Mouse (Mus musculus) adrenal gland, postnatal 14 days (tissue): ENCODE data around the gene Sh3d21. TPM values are rescaled to one million over a fixed set of nuclear protein-coding genes. Genes with fewer than 3 reads are reported as not detected.
A peak's percentile ranks its signal among the peaks of the same experiment; 100 is the strongest.

Source experiments
- DNase-seq: peaks from one replicate; pipeline ENCODE4 v3.0.0; 2021; ENCODE audit warnings: mixed read lengths
- total RNA-seq: library from RNA; stranded (reverse); gene quantifications from 2 replicates; pipeline ENCODE4 v1.2.3, GENCODE M21; 2021

Gene Sh3d21
- total RNA-seq, 1 experiment from 2014 or later: 3.7 TPM

DNA sequence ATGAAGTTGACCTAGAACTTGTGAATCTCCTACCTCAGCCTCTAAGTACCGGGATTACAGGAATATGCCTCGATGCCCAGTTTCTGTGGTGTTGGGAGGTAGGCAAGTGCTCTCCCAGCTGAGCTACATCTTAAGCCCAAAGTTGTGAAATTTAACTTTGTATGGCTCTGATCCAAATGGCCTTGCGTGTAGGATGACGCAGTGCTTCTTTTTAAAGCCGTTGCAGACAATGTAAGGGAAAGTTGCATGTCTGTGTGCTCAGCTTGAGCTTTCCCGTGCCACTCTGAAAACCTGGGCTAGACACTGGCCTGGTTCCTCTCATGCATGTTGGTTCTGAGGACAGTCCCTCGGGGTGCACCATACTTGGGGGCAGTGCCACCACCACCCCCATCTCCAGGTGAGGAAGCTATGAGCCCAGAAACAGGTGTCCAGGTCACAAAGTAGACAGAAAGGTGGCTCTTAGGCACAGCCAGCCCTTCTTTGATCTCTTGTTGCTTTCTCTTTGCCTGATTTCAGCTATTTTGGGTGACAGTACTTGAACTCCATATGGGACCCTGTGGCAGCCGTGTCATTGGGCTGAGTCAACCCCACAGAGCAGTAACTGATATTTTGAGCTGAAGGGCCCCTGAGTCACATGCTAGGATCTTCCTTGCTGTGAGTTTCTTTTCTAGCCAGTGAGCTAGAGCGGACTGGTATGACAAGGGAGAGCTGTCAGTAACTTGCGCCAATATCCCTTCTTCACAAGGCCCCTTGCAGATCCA lies 53.5 kb downstream of the Sh3d21 start:
- peak; percentile 53 for DNase-seq

DNA sequence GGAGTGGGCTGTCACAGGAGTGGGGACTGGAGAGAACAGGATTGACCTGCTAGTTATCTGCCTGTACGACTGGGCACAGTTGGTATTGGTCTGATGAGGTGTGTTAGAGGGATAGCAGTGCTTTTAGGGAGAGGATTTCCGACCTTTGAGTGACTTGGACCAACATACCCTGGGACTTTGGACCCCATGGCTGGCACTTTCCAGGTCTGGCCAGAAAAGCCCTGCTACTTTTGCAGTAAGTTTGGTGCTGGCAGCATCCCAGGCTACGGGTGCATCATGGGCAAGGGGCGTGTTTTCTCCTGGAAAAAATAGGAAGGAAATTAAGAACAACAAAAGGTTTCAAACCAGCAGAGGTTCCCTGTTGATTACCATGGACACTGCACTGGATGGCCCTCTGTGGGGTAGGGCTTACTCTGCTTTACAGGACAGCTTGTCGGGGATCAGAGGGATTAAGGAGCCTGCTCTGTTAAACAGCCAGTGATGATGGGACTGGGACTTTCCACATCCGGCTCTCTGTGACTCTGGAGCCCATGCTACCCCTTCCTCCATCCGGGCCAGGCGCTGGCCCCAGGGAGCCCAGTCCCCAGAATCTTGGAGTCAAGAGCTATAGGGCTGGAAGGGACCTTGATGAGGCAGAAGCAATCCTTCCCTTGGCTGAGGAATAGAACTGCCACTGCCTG lies 55.1 kb downstream of the Sh3d21 start:
- DNase-seq: peak; percentile 66

DNA sequence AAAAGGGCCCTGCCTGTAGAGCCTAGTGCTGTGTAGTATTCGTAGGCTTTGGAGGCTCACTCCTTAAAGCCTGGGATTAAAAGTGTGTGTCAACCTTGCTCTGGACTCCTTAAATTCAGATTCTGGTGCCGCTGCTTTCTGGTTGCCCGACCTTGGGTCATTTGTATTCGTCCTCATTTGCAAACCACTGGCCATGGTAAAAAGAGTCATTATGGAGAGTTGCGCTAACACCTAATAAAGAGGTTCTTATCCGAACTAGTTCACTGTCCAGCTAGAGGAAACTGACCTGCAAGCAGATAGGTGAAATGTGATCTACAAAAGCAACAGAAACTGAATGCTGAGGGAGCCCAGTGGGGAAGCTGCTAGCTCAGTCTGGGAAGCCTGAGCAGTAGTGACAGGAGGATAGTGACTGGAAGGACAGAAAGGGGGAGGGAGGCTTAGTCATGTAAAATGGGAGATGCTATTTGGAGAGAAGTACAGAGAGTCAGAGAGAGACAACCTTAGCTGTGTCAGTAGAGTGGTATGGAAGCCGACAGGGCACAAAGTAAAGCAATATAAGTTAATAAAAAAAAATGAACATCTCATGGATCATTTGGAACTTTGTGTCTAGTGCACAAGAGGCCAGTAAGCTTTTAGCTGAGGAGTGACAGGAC lies 58.0 kb downstream of the Sh3d21 start:
- no peak for DNase-seq

- peak; percentile 57 for DNase-seq
Measured at GRCm38 (mm10) chr4:126104261-126105075, 58.8 kb downstream of the Sh3d21 start.

GRCm38 (mm10) chr4:126103590-126104068 lies 59.7 kb downstream of the Sh3d21 start, which contains the start of gene Stk40:
Stk40 (plus strand) TSS chr4:126103957.
- DNase-seq: peak; percentile 98

DNA sequence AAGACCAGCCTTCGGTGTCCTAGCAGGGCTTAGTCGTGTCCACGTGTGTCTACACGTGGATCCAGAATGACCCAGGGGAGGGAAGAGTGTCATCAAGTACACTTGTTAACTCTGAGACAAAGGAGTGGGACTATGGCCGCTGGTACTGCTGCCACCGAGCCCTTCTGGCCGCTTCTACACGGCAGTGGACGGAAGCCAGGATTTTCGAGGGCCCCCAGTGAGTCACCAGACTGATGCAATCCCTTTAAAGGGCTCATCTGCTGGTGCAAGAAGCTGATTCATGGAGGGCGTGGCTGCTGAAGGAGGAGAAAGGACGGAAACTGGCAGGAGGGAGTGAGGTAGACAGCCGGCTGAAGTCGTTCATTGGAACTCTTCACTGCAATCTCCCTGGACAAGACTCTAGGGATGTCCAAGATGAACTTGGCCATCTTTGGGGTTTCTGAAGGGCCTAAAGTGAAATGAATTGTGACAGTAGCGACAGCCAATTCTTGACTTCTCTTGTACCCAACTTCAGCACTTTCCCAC lies 60.2 kb downstream of the Sh3d21 start:
- DNase-seq: peak; percentile 97

DNA sequence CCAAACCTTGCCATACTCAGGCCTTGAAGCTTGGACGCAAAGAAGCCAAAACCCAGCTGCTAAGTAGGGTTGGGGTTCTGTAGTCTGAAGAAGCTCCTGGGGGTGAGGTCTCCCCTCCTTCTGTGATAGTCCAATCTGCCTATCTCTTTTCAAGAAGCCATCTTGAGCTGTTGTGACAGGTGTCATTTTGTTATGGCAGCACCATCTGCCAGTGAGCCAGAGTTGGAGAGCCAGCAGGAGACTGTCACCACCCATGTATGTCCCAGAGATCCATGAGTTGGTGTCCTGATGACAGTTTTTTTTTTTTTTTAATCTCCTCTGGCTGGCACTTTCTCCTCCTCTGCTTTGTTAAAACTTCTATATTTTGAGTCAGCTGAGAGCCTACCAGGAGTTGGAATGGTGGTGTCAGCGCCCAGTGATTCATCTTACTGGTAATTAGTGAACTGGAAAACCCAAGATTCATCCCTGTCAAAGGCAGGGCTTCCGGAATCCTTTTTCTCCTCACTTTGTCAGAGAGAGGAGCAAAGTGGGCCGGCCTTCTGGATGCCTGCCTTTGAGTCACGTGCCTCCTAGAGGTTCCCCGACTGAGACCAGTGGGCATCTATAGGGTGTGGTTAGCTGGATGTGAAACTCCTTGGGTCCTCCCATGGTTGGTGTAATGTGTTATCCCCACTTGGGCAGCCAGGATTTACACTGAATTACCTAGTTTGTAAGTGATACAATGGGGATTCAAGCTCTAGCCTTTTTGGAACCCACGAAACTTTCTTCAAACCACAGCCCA lies 61.0 kb downstream of the Sh3d21 start:
- peak; percentile 28 for DNase-seq

- no peak for DNase-seq
Measured at GRCm38 (mm10) chr4:126100764-126101163, 62.5 kb downstream of the Sh3d21 start.

Other genes starting within 250 kb of the Sh3d21 start
- 1.3 and 2.1 TPM in 2 replicates for gene Csf3r, start 138.9 kb downstream of the Sh3d21 start, total RNA-seq
- gene Mrps15, start 116.6 kb downstream of the Sh3d21 start, total RNA-seq: 77.6 and 79.9 TPM in 2 replicates
- gene Oscp1, start 104.9 kb downstream of the Sh3d21 start, total RNA-seq: 5.2 and 5.8 TPM in 2 replicates
- gene Lsm10, start 66.9 kb downstream of the Sh3d21 start, total RNA-seq: 17.9 and 20.6 TPM in 2 replicates
- gene Stk40, start 59.5 kb downstream of the Sh3d21 start, total RNA-seq: 39.2 and 48.2 TPM in 2 replicates
- gene Eva1b, start 15.7 kb downstream of the Sh3d21 start, total RNA-seq: 27.6 and 32.3 TPM in 2 replicates
- 190 and 212 TPM in 2 replicates for gene Thrap3, start 39.3 kb upstream of the Sh3d21 start, total RNA-seq
- 53.4 and 67.3 TPM in 2 replicates for gene Map7d1, start 92.9 kb upstream of the Sh3d21 start, total RNA-seq
- 70.8 and 75.6 TPM in 2 replicates for gene Trappc3, start 98.8 kb upstream of the Sh3d21 start, total RNA-seq
- 2.9 and 3.1 TPM in 2 replicates for gene Col8a2, start 123.3 kb upstream of the Sh3d21 start, total RNA-seq
- gene Adprhl2, start 158.2 kb upstream of the Sh3d21 start, total RNA-seq: 27.3 and 34.9 TPM in 2 replicates
- 2.4 and 3.3 TPM in 2 replicates for gene Tekt2, start 162.2 kb upstream of the Sh3d21 start, total RNA-seq